Mouse (Mus musculus) liver, adult 2 months (tissue): Measurements from ENCODE around the gene Rfx7.
"Not testable (repeated sequence)": the region's sequence is repeated elsewhere in the genome, so short reads cannot be mapped to it uniquely, and the experiment has no call there.

ENCODE experiments used
- CTCF ChIP-seq: fragments of 200-500 bp; IDR thresholded peaks from 2 replicates; pipeline ENCODE4 v1.5.1; 2011; ENCODE audit warnings: low read depth, low read length, control low read depth
- POLR2A ChIP-seq: fragments of 200-500 bp; IDR thresholded peaks from 2 replicates; pipeline ENCODE4 v1.6.1; 2011; ENCODE audit warnings: low read length, control low read depth; ENCODE audit not compliant: insufficient read depth; ENCODE audit errors: extremely low read depth

- TF ChIP-seq CTCF, POLR2A: not testable (repeated sequence)
Observed at GRCm38 (mm10) chr9:72666352-72667021, 134.4 kb downstream of the Rfx7 start.
